Mouse (Mus musculus): Measurements from ENCODE around the gene Gpsm3.

DNA sequence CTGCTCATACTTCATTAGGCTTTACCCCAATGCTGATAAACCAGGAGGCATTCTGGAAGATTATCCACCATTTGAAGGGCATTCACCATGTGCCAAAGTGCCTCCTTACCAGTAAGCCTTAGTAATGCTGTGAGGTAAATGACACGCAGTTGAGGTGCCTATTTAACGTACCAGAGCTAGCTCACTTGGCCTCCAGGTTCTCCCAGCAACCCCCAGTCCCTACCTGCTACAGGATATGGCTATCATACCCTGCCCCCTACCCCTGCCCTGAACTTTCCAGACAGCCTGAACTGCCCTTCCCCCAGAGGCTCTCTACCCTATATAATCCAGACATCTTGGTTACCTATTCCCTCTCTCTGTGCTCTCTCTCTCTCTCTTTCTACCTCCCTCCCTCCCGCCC is 839 bp upstream of the Gpsm3 start:
- no peak for TF ChIP-seq POLR2A (IDR thresholded peaks at IDR 0.05; ENCODE audit: control insufficient read depth, low read depth, low read length)
- no peak for TF ChIP-seq CTCF (IDR thresholded peaks at IDR 0.05; ENCODE audit: control insufficient read depth, insufficient read depth, insufficient replicate concordance, low read depth, low read length)
